Mouse (Mus musculus) ES-E14 (cell line): ENCODE data around the gene Zfp386. TPM values are rescaled to one million over a fixed set of nuclear protein-coding genes. Genes with fewer than 3 reads are reported as not detected.

ENCODE experiments used
- DNase-seq: peaks from one replicate; pipeline ENCODE4 v3.0.0-alpha.2; 2013; ENCODE audit warnings: low read depth, low spot score
- H3K27ac ChIP-seq: 2 replicates; pipeline ENCODE4 v1.5.1; 2012; ENCODE audit warnings: low read depth, mild to moderate bottlenecking, low read length, moderate library complexity, mixed read lengths; ENCODE audit not compliant: poor library complexity, insufficient read depth, severe bottlenecking
- H3K36me3 ChIP-seq: 2 replicates; pipeline ENCODE4 v1.6.1; 2012; ENCODE audit warnings: mild to moderate bottlenecking, low read length, moderate library complexity, mixed read lengths; ENCODE audit not compliant: control insufficient read depth, poor library complexity, insufficient read depth, severe bottlenecking
- H3K4me1 ChIP-seq, 2 experiments: fragments of 150-350 bp in 1 of 2; sonication (generic) in 1 of 2; 2 replicates each; pipeline ENCODE4 v1.6.1; 2012; ENCODE audit warnings: low read length in 2 of 2, mild to moderate bottlenecking in 1 of 2, mixed read lengths in 1 of 2; ENCODE audit not compliant: control insufficient read depth in 2 of 2, insufficient read depth in 2 of 2, poor library complexity in 1 of 2
- H3K4me3 ChIP-seq, 2 experiments: fragments of 150-350 bp in 1 of 2; sonication (generic) in 1 of 2; 2 replicates each; pipeline ENCODE4 v1.5.1; 2012; ENCODE audit warnings: low read length in 2 of 2, low read depth in 1 of 2, mild to moderate bottlenecking in 1 of 2, mixed read lengths in 1 of 2; ENCODE audit not compliant: insufficient read depth in 1 of 2, poor library complexity in 1 of 2, severe bottlenecking in 1 of 2
- H3K9ac ChIP-seq: 2 replicates; pipeline ENCODE4 v1.6.1; 2012; ENCODE audit warnings: low read depth, mild to moderate bottlenecking, low read length, mixed read lengths; ENCODE audit not compliant: poor library complexity, insufficient read depth, severe bottlenecking
- H3K9me3 ChIP-seq: fragments of 150-350 bp; sonication (generic); 2 replicates; pipeline ENCODE4 v1.6.1; 2012; ENCODE audit warnings: low read depth, mild to moderate bottlenecking, low read length; ENCODE audit not compliant: control insufficient read depth, insufficient read depth
- CHD2 ChIP-seq: IDR thresholded peaks from 2 replicates; pipeline ENCODE4 v1.6.1; 2014; ENCODE audit warnings: mild to moderate bottlenecking, low read depth, low read length, inconsistent platforms
- HCFC1 ChIP-seq: IDR thresholded peaks from 2 replicates; pipeline ENCODE4 v1.6.1; 2012; ENCODE audit warnings: low read length, inconsistent platforms, borderline replicate concordance; ENCODE audit not compliant: insufficient read depth
- MAFK ChIP-seq: IDR thresholded peaks from 2 replicates; pipeline ENCODE4 v1.6.1; 2014; ENCODE audit warnings: mild to moderate bottlenecking, low read depth, low read length, inconsistent platforms; ENCODE audit not compliant: insufficient read depth
- ZC3H11A ChIP-seq: IDR thresholded peaks from 2 replicates; pipeline ENCODE4 v1.6.1; 2012; ENCODE audit warnings: low read depth, mild to moderate bottlenecking, inconsistent platforms, low read length, borderline replicate concordance
- in situ Hi-C, 2 experiments: fragments of 600-800 bp; cut with MboI; formaldehyde crosslinking; loops; one replicate each; pipeline ENCODE4 v1.15.1; 2025; ENCODE audit warnings: low sequenced_read_pairs in 2 of 2, inconsistent platforms in 1 of 2; ENCODE audit not compliant: unreplicated experiment in 2 of 2
- total RNA-seq: library from RNA; depleted of rRNA; stranded (reverse); fragments of 300-350 nt; gene quantifications from 2 replicates; pipeline ENCODE4 v1.2.3, GENCODE M21; 2012; rRNA removed

Gene Zfp386
- total RNA-seq, 1 experiment, result 29.0 TPM

DNA sequence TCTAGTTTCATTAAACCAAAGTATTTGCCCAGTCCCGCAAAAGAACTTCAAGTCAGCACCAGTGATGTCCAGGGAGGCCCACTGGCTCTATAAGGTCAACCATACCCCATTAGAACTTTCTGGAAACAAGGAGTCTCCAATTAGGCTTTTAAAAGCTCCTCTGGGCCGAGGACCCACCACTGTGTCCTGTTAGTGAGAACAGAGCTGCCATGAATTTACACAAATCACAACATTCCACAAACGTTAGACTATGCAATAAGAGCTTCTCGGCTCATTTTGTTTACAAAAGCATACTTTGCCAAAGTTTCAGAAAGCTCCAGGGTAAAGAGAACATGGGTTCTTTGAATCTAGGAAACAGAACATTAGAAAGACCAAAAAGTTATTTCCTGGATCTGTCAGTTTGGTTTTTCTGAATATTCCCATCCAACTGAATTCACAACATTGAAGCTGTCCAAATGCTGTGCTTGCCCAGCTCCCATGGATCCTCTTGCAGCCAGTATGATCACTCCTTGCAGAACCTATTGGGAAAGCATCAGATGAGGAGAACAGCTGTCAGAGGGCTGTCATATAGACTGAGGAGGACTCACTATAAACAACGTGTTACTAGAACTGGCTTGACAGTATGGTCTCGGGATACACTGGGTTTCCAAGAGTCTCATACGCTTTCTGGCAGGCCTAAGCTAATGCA is 63.6 kb downstream of the Zfp386 start:
- H3K27ac ChIP-seq, result no peak overlapping the region
- H3K36me3 ChIP-seq, result no peaks in the 10 kb centered on the region
- H3K9me3 ChIP-seq, result no peaks in the 10 kb centered on the region
- no peaks in the 10 kb centered on the region for H3K4me1 ChIP-seq
- in situ Hi-C loops, result no loop called here
- H3K9ac ChIP-seq, result no peak overlapping the region
- DNase-seq, result no peak
- no peak overlapping the region for H3K4me3 ChIP-seq
- no peak for TF ChIP-seq ZC3H11A
- TF ChIP-seq MAFK, result no peak
- no peak for TF ChIP-seq HCFC1
- no peak for TF ChIP-seq CHD2

Other genes starting within 250 kb of the Zfp386 start
- 0.05 and 0.98 TPM in 2 replicates for gene Vipr2, start 30.0 kb downstream of the Zfp386 start, total RNA-seq
- gene Wdr60, start 215.3 kb downstream of the Zfp386 start, total RNA-seq, result 4.0 and 5.6 TPM in 2 replicates
- not detected in 2 replicates for gene Gm11027, start 227.7 kb downstream of the Zfp386 start, total RNA-seq
- gene Esyt2, start 233.5 kb downstream of the Zfp386 start, total RNA-seq, result 44.2 and 50.4 TPM in 2 replicates